Mouse (Mus musculus) WW6 (cell line): ENCODE measurements around the gene Ptprn2.

Source experiments
- DNase-seq: peaks from one replicate; pipeline ENCODE4 v3.0.0-alpha.2; 2013; ENCODE audit warnings: low read depth, low spot score

Ptprn2 gene

DNA sequence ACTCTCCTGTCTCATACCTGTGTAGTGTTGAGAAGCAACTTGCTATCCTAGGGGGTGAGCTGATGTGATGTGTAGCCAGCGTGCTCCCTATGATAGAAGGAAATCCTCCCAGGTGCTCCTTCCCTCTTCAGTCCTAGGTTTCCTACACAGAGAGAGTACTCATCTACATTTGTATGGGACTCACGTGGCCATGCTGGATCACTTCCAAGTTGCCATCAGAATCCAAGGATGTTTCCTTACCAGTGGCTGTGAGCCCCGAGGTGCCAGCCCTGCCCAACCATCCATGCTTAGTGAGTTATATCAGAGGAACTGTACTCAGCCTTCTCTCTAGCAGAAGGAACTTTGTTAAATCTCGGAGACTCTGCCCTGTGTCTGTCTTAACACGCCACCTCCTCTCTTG, 729.4 kb downstream of the Ptprn2 start:
- DNase-seq: no peak

DNA sequence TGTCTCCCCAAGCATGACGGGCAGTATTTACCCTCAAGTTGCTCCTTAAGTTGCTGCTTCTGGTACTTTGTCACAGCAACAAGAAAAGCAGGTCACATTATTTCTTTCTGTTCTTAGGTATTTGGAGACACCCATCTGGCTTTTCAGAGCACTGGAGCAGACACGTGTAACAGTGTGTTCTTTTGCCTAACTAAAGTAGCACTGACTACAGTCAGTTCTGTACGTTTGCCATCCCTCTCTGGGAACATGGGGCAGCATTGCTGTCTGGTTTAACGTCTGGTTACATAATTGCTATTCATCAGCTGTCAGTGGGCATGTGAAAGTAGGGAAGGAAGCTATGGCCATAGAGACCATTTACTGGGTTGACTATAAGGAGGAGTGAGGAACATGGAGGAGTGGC, 736.4 kb downstream of the Ptprn2 start:
- no peak for DNase-seq

DNA sequence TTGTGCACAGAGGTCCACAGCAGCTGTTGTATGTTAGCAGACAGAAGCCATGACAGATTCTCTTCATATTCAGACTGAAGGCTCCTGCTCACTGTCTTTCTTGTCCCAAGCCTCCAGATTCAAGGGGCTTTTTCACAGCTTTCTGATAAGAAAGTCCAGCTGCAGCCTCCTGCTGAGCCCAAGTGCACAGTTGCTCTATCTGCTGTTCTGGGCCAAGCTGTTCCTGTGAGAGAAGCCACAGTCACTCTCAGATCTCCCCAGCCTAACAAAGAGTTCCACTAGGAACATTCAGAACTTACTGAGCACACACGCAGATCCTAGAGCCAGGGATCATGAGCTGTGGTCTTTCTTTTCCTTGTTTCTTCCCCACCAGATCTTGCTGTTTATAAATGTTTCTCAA, 738.5 kb downstream of the Ptprn2 start:
- DNase-seq: no peak

DNA sequence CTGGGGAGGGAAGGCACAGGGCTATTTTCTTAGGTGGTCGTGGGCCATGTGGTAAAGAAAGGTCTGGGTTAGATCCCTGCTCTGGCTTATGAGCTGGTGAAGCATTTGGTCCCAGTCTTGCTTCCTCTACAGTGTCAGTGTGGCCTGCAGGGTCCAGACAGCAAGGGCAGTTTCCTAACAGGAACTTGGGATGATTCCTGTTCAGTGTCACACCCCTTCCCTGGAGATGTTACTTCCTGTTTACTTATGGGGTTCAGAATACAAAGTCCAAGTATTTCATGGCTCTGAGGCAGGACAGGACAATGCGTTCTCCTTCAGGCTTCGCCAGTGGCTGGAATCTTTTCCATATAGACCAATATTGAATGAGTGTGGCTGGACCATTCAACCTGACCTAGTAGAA, 741.7 kb downstream of the Ptprn2 start:
- no peak for DNase-seq

DNA sequence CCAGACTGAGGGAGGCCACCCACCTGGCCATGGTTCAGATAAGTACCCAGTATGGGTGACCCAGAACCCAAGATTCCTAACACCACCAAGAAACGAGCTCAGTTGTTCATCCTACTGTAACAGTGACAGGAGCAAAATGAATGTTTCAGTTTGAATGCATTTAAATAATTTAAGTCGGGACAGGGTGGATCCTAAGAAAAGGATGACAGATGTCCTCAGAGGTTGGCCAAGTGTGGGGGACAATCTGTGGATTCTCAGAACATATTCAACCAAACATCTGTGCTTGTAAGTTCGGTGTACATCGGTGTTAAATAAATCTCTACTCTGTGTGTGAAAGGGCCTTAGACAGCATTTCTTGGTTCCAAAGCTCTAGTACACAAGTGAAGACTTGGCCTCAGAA, 743.9 kb downstream of the Ptprn2 start:
- no peak for DNase-seq

DNA sequence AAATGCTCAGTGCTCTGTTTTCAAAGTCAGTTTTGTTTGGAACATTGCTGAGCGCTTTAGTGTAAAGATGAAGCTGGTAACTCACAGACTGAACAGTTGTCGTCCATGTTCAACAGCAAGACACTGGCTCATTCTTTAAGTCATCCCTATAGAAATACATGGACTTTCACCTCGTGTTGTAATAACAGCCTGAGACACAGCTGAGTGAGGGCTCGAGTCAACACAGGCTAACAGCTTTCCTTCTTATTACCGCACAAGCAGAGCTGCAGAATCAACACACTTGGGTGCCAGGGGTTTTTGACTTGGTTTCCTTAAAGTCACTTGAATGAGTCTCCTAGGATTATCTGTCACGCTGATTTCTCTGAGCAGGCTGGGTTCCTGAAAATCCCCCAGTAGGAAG, 744.8 kb downstream of the Ptprn2 start:
- DNase-seq: no peak

DNA sequence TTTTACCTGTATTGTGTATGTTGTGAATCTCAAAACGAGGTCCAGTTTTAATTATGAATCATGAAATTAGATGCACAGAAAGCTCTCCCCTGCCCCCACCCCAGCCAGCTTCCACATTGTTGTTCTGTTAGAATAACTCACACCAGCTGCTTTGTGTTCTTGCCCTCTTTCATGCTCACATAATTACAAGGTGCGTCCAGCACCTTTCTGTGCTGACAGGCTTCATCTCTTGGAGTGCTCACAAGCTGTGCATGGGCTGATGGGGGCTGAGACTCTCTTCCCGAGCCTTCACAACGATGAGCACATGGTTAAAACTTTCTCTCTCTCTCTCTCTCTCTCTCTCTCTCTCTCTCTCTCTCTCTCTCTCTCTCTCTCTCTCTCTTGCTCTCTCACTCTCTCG, 746.3 kb downstream of the Ptprn2 start:
- DNase-seq: no peak

DNA sequence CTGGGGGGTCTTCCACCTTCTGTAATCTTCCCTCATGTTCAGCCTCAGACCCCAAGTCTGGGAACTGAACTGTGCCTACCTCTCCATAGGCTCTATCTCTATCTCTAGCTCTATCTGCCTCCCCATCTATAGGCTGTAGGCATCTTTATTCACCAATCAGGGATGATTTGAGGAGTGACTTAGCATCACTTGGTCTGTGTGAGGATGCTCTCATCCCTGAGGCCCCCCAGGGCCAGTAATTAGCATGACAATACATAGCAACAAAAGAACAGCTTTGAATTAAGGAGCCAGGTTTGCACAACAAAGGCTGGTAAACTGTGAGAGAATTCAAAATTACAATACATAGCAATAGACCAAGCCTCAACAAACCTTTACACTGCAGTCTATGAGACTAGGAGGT, 749.6 kb downstream of the Ptprn2 start:
- peak; percentile 62 for DNase-seq

DNA sequence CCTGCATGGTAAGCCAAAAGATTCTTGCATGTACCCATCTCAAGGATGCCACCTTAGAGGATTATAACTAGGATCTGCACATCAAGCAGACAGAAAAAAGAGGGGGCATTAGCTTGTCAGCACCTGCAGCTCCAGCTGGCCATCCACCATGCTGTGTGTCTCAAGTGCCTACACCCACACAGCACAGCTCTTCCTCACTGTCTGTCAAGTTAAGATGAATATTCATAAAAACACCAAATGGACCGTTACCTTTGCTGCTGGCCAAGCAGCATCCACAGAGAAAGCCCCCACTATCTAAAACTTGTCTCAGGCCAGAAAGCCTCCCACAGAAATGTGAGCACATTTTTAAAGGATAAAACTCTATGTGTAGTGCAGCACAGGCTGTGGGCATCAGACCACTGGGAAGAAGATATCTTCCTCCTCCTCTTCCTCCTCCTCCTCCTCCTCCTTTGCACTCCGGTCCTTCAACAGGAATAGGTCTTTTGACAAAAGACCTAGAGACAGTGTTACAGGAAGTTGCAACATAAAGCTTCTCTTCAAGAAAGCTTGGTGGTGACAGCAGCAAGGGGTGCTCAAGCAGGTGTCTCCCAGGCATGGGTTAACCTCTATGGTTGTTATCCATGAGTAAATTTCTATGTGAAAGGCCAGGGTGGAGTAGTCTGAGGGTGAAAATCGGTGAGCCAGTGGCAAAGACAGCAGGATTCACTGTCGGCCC, 750.7 kb downstream of the Ptprn2 start:
- DNase-seq: no peak

DNA sequence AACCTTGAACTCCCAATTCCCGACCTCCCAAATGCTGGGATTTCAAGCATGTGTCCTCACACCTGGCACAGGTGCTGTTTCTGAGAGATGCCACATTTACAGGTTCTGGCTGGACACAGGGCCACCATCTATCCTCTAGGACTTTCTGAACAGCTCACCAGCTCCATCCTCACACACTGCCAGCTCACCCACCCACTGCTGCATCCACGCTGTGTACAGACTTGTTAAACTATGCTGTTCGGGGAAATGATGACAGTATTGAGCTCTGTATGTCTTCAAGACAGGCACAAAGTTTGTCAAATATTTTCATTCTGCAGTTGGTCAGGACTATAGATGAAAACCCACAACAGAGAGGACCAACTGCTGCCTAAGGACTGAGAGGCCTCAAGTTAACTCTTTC, 751.5 kb downstream of the Ptprn2 start:
- no peak for DNase-seq

DNA sequence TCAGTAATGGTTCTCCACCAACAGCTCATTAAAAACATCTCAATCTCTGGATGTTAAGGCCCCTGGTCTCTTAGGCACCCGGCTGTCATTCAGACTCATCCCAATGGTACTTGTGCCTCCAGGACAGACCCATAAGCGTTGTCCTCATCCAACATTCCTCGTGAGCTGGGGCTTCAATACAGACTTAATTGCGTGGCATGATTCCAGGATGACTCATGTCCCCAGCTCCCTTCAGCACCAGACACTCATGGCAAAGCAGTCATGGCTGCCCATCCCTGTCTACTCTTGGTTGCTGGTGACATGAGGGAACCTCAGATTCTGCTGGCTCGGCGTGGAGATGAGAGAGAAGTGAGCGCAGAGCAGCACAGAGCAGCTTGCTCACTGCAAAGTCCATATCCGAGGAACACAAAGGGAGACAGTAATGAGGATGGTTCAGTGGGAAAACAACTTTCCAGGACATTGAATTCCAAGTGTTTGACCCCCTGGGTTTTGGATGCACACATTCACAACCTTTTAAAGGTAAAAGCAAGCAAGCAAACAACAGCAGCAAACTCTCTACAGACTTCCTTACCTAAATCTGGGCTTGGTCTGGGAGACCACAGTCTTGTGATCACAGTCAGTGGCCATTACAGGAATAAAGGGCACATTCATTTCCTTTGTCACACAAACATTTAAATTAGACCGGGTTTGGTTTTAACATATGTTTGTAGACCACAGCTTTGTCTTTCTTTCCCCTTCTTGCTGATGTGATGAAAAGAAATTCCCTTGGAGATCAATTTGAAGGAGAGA, 754.6 kb downstream of the Ptprn2 start:
- DNase-seq: no peak

DNA sequence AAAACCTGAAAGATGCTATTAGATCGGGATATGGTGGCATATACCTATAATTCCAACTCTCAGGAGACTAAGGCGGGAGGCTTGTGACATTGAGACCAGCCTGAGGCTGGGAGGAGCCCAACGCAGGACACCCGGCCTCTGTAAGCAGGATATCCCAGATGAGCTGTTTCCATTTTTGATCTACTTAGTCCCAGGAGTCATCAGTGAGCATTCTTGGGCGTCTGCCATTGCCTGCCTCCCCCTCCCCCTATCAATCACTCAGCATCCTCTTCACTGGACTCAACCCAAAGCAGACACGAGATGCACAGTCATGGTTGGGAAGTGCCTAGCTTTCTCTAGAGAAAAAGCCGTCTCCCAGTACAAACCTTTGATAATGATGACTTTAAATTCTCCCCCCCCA, 756.7 kb downstream of the Ptprn2 start:
- DNase-seq: no peak

DNA sequence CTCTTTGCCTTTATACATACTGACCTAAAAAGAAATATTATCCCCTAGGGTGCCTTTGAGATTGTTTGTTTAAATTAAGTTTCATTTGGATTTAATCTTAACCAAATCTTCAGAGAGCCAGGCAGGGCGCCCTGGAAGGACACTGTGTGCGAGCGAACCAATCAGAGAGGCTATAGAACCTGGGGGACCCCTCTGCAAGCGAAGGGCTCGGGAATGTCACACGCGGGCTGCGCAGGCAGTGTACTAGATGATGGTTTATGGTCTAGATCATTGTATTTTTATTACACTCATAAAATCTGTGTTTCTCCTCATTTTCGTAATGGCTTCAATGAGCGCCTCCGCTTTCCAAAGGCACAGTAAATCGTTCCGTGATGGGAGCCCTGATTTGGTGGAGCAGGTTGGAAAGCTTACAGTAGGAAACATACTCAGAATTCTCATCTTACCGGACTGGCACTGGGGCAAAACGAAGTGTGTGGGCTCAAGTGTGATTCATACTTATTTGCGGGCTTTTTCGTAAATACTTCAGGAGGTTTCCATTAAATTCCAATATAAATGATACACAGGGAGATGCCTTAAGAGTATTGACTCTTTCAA, 760.5 kb downstream of the Ptprn2 start:
- no peak for DNase-seq

DNA sequence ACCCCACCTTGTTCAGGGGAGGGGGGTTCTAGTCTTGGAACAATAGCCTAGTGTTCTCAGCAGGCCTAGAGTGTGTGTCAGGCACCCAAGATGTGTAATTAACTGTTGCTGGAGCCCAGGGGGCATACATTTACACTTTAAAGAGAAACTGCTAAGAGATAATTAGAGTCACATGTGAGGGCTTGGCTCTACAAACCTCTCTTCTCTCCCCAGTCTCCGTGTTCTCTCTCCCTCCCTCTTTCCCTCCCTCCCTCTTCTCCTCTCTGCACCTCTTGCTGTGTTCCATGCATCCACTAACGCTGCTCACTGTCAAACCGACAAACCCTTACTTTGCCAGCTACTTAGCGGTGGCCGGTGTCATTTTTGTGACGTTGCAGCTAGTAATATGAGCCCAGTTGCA, 764.9 kb downstream of the Ptprn2 start:
- no peak for DNase-seq

DNA sequence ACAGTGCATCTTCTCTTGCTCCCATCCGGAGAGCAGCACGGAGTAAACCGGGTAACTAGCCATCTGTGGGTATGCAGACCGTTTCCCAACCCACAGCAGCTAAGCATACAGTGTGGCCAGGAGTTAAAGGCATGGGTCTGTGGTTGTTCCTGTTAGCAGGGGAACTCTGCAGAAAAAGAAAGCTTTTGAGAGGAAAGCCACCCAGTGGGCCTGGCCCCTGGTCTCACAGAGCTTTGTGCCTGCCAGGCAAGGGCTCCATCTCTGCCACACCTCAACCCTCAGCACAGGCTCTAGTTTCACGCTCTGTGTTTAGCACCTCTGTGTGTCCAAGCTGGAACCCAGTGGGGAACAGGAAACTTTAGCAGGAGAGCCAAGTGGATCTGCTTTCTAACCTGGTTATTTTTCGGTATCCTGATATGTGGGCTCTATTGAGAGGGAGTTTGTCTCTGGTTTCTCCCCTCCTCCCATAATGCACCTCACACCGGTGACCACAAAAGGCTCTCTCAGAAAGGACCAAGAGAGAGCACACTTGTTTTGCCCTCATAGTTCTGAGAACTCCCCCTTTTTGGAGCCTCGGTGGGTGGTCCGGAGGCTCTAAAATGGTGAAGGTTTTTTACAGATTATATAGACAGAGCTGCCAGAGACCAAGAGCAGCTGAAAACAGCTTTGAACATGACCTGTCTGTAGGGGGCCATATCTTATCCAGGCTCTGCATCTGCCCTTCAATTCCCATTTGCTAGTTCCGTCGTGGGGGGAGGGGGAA, 766.3 kb downstream of the Ptprn2 start:
- no peak for DNase-seq

DNA sequence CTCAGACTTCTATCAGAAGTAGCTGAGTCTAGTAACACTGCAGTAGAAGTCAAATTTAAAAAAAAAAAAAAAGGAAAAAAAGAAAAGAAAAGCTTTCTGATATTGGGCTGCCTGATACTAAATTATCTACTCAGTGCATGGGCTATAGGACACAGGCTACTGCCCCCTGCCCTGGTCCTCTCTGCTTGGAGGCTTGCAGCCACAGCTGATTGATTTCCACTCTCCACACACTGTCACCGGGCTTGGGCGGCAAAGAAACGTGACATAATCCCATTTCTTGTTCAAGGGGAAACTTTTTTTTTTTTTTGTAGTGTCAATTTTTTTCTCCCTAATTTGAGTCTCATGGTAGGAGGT, 766.9 kb downstream of the Ptprn2 start:
- DNase-seq: no peak

DNA sequence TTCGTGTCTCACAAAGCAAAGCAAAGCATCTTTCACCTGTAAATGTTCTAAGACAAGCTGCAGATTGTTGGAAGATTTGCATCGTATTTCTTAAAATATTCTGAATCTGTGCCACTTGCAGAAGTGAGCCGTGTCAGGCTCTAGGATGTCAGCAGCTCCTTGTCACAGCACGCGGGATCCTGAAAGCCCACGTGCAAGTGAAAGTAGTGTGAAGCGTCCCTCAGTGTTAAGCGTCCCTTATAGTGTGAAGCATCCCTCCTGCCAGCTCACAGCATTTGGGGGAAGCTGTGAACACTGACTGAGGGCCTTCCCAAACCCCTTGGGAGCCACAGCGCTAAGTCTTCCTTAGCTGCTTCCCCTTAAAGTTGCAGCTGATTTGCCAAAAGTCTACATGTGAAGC, 768.8 kb downstream of the Ptprn2 start:
- no peak for DNase-seq

DNA sequence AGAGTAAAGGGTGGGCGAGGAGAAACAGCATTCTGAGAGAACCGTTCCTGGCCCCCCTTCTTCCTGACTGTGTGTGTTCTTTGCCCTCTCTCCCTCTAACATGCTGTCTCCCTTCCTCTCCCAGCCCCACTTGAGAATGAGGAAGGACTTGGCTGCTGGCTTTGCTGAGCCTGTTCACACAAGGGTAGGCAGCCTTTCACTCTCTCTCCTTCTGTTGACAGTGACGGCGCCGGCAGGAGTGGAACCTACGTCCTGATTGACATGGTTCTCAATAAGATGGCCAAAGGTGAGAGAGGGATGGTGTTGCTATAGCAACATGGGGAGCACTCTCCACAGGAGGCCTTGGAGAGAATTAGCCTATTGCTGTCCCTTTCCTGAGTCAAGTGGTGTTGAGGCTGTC, 769.8 kb downstream of the Ptprn2 start:
- no peak for DNase-seq

DNA sequence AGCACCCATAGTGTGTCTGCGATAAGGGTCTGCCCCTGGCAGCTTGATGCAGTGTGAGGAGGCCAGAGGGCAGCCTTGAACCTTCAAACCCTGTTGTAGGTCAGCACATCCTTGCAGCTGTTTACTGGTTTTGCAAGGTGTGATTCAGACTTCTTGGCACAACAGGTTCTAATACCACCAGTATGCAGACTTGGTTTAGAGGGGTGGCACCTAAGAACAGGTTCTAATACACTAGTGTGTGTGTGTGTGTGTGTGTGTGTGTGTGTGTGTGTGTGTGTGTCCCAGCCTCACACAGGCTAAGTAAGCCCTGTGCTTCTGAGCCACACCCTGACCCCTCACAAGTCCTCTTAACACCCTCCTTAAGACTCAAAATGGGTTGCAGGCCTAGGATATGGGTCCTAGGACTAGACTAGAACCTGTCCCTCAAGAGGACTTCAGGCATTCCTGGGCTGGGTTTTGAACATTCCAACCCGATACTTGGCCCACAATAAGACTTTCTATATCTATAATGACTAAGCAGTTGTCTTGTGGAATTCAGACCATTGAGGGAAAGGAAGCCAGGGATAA, 770.3 kb downstream of the Ptprn2 start:
- no peak for DNase-seq

DNA sequence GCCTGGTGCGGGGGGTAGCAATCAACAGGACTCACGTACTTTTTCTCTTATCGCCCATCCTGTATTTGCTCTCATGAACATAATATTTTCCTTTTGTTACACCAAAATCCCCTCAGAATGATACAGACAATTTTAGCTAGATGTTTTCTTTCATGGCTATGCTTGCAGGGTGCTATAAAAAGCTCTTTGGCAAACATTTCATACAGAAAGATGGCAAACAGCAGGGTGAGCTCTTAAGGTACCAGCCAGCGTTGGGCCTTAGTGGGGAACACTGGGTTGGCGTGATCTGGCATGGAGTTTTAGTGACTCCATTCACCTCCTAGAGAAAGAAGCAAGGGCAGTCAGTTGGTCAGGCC, 771.3 kb downstream of the Ptprn2 start:
- DNase-seq: no peak

DNA sequence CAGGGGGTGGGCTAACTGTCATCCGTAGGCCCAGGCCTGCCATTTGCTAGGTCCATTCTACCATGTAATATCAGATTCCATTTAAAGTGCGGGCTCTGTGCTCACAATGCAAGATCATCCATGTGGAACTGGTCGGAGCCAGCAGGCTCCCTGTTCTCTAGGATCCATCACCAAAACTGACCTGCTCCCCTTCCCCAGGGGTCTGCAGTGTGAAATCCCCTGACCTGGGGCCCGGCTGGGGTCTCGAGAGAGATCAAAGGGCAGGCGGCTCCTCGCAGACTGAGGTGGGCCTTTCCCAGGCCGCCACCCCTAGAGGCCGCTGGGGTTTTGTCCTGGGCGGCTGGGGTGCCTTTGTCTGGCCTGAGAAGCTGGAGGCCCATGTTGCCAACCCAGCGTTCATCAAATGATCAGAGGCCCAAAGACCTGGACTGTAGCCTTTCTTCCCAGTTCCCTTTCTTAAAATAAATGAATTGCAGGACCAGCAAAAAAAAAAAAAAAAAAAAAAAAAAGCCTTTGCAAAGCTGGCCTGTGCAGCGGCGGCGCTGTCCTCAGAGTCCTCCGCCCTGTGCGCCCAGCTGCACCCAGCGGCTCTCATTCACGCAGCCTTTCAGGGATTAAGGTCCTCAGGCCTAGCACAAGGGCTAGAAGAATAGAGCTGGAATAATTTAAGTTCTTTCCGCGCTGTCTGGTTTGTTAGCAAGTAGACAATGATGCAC, 771.8 kb downstream of the Ptprn2 start:
- no peak for DNase-seq
